Mouse (Mus musculus) gastrocnemius, adult 8-10 months (tissue): ENCODE results near the gene 1110008P14Rik. TPM values are rescaled to one million over a fixed set of nuclear protein-coding genes. Genes with fewer than 3 reads are reported as not detected.

Experiments
- DNase-seq, 2 experiments: peaks; one replicate each; pipeline ENCODE4 v3.0.0; 2022; ENCODE audit warnings: low spot score in 2 of 2
- total RNA-seq, 4 experiments: library from RNA; stranded (reverse); gene quantifications; 2 replicates each; pipeline ENCODE4 v1.2.4; 2022

The 1110008P14Rik gene
- total RNA-seq, 4 experiments from 2014 or later = 40.1 to 46.1 (median 42.3) TPM

DNA sequence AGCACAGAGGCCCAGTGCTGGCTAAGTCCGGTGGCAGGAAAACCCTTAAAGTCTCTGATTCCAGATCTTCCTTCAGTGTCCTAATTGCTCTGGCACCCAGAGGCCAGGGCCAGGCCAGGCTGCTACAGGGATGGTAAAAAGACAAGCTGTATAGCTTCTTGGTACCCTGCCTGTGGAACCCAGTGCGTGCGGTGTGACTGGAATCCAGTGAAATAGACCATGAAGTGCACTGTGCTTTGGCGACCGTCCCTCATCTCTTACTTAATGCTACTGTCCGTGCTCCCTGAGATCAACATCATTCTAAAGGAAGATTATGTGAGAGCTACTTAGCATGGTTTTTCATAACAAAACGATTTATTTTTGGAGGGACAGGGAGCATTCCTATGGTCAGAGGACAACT, 29.7 kb upstream of the 1110008P14Rik start:
- DNase-seq = no peak

DNA sequence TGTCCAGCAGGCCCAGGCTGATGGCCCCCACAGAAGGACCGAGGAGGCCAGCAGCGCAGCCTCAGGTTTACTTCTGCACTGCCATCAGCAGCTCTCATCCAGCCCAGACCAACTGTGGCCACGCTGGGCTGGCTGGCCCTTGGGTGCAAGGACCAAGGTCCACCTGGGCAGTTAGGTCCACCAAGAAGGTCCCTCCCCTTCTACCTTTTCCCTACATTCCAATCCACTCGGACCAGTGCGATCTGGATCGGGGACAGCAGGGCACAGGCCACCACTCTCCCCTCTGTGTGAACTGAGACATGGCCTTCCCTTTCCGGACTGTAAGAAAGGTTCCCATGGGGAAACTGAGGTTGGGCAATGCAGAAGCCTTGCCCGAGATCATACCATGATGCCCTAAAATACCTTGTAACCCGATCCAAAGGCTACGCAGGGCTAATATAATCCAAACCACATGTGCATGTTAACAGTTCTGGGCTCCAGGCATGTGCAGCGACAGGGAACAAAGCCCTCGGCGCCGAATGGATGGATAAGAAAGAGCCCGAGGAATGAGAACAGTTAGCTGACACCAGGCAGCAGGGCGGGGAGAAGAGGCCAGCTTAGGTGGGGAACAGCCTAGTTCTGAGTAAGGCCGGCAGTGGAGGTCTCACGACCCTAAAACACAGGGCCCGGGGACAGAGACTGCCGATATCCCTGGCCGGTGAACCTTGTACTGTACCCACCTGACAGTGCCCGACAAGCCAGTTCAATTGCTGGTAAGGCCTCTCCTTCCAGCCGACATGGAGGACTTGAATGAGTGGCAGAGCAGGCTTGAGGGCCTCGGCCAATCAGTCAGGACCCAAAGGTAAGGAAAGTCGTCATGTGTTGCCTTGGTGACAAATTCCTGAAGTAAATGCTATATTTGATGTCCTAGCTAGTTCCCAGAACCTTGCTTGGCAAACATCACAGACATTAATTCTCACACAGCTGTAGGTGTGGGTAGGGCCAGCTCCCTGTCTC, 27.0 kb upstream of the 1110008P14Rik start:
- no peak for DNase-seq

GRCm38 (mm10) chr2:32407144-32407824, 25.5 kb upstream of the 1110008P14Rik start:
- DNase-seq = no peak

GRCm38 (mm10) chr2:32404663-32405062, 22.9 kb upstream of the 1110008P14Rik start:
- peak; percentile 89 to 93 for DNase-seq

GRCm38 (mm10) chr2:32396695-32397094, 15.0 kb upstream of the 1110008P14Rik start:
- DNase-seq = no peak

GRCm38 (mm10) chr2:32395946-32396621, 14.3 kb upstream of the 1110008P14Rik start:
- peak; percentile 83 to 84 for DNase-seq

GRCm38 (mm10) chr2:32395484-32395945, 13.8 kb upstream of the 1110008P14Rik start, which contains the start of gene Ptges2:
Gene Ptges2, plus strand, starts transcription at chr2:32395896.
- peak; percentile 86 to 88 for DNase-seq

- no peak for DNase-seq
Observed at GRCm38 (mm10) chr2:32394973-32395372, 13.2 kb upstream of the 1110008P14Rik start.

GRCm38 (mm10) chr2:32392063-32392462, 10.3 kb upstream of the 1110008P14Rik start:
- DNase-seq = no peak

DNA sequence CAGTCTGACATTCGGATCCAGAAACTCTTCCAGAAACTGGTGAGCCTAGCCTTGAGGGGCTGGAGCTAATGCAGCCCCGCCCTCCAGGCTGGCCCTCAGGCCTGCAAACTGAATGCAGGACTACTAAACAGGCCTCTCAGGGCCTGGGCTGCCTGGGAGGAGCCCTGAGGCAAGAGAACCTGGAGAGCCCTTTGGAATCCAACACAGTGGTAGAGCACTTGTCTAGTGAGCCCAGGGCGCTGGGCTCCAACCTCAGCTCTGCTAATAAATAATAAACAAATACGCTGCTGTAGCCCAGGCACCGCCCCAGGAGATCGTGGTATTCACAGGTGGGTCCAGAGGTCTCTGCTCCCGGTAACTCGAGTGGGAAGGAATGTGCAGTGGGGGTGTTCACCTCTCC, 9.1 kb upstream of the 1110008P14Rik start:
- DNase-seq = no peak

GRCm38 (mm10) chr2:32389157-32389556, 7.4 kb upstream of the 1110008P14Rik start:
- DNase-seq = no peak

DNA sequence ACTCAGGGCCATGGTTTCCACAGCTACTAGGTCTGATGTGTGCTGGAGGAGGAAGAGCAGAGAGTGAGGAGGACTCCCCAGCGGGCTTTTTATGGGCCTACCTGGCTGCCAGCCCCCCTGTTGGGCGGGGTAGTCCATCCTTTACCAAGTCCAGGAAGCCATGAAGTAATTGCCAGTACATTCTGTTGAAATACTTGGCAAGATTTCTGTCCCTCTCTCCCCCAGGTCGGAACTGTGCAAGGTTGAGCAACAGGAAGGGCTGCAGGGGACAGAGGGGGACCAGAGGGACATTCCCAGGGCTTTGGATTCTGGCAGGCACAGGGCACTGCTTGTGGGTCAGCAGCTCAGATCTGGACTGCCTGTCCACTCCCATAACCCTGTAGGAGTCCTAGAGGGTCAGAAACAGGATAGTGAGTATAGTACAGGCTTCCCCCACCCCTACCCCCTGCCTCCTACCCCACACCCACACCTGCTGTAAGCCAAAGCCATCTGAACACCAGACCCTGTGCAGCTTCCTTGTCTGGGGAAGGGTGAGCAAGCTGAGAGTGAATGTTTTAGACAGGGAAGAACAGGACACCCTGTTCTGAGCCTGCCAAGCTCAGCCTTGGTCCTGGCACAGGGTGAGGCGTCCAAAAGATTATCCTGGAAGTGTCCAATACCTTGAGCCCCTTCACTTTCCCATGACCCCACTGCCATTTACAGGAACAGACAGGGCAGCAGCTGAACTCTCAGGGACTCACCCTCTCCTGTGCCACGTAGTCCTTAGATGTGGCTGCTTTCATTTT, 6.2 kb upstream of the 1110008P14Rik start, which contains the start of gene Lcn2:
Gene Lcn2, minus strand, starts transcription at position 547 of the 785 bp plus-strand sequence.
- no peak for DNase-seq

DNA sequence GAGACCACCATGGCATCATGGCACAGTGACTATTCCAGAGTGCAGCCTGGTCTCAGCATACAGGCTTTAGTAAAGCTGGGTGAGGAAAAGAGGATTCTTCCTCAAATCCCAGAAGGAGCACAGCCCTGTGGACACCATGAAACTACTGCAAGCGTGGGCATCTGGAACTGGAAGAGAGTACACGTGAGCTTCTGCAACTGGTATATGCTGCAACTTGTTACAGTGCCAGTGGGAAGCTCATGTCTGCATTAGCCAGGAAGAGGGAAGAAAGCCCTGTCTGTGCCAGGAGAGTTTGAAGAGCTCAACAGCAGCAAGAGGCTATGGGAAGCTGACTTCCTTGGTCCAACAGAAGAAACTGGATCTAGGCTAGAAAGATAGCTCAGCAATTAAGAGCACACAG, 951 bp upstream of the 1110008P14Rik start:
- DNase-seq = no peak

DNA sequence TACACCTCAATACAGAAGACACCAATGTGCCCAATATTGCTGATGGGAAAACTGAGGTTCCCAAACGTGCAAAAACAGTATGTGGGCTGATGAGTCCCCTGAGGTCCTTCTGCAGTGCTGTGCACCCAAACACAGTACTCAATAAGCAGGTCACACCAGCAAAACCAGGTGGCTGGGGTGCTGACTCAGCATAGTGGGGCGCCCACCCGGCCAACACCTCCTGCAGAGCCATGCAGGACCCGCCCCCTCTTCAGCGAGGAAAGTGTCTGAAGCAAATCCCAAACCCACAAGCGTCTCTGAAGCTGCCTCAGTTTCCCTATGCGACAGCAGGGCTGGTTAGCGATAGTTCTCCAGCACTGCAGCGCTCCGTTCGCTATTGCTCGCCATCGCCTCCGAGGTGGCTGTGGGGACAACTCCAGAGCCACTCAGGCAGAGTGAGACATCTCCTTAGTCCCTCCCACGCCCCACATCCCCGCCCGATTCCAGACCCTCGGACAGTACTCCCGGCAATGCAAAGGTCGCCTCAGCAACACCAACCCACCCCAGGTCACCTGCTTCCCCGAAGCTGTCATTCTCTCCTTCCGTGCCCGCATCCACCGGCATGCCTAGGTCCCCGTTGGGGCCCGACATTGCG, 480 bp downstream of the 1110008P14Rik start:
- no peak for DNase-seq

DNA sequence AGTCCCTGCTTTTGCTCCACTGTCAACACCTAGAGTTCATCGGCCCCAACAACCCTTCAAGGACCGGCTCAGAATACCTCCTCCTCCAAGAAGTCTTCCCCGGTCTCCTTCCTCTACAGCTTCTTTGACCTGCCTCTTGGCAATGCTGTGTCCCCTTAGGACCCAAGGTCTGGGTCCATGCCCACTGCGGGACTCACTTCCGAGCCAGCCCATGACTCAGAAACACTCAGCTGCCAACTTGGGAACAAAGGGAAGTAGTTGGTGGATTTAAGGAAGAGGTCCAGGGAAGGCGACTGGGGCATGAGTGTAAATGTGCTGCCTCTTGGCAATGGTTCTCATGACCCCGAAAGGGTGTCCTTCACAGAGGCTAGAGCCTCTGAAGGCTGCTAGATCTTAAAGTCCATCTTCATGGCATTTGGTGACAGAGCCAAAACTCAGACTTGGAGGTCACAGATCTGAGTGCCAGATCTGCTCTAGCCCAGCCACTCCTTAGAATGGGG, 1.7 kb downstream of the 1110008P14Rik start:
- DNase-seq = no peak

- DNase-seq = no peak
Observed at GRCm38 (mm10) chr2:32376963-32377362, 4.8 kb downstream of the 1110008P14Rik start.

GRCm38 (mm10) chr2:32375317-32375940, 6.3 kb downstream of the 1110008P14Rik start:
- no peak for DNase-seq

DNA sequence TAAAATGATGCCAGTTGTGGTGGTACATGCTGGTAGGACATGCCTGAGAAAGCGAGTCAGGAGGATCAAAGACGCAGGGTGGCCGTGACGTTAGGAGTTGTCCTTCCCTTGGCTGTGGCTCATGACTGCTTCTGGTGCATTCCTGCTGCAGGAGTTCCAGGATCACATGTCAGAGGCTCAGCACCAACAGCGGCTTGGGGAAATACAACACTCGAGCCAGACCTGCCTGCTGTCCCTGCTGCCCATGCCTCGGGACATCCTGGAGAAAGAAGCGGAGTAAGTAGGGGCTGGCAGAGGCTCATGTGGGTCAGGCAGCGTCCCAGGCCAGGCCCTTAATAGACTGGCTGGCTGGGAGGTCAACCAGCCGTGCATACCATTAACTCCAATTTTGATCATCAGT, 7.5 kb downstream of the 1110008P14Rik start:
- DNase-seq = peak; percentile 61 to 79

DNA sequence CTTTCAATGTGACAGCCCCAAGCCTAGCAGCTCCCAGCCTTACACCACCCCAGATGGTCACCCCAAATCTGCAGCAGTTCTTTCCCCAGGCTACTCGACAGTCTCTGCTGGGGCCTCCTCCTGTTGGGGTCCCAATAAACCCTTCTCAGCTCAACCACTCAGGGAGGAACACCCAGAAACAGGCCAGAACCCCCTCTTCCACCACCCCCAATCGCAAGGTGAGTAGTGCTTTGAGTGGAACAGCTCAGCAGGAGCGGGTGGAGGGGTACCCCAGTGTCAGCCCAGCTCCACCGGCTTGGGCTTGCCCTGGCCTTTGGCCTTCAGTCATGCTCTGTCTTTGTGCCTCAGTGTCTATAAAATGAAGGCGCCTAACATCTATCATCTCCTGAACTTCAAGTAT, 14.4 kb downstream of the 1110008P14Rik start:
- no peak for DNase-seq
